Mouse (Mus musculus) hindbrain, postnatal 0 days (tissue): ENCODE data around the gene Cybrd1. TPM values are rescaled to one million over a fixed set of nuclear protein-coding genes. Genes with fewer than 3 reads are reported as not detected.

Source experiments
- ATAC-seq: fragments of 200-750 bp; cut with Nextera tagmentation; 2 replicates; pipeline ENCODE4 v1.8.0; 2017; ENCODE audit warnings: mild to moderate bottlenecking, moderate TSS enrichment, moderate library complexity
- DNase-seq: peaks from one replicate; pipeline ENCODE4 v3.0.0-alpha.2; 2015; ENCODE audit warnings: low spot score
- H3K27ac ChIP-seq: fragments of 300-500 bp; sonication (generic); 2 replicates; pipeline ENCODE4 v1.5.1; 2014; ENCODE audit warnings: mild to moderate bottlenecking
- H3K27me3 ChIP-seq: fragments of 300-500 bp; sonication (generic); 2 replicates; pipeline ENCODE4 v1.6.1; 2014; ENCODE audit warnings: low read length, mixed read lengths; ENCODE audit not compliant: insufficient read depth
- H3K36me3 ChIP-seq: fragments of 300-500 bp; sonication (generic); 2 replicates; pipeline ENCODE4 v1.6.1; 2014; ENCODE audit warnings: low read length, mixed read lengths; ENCODE audit not compliant: insufficient read depth
- H3K4me1 ChIP-seq: fragments of 300-500 bp; sonication (generic); 2 replicates; pipeline ENCODE4 v1.6.1; 2014; ENCODE audit warnings: antibody characterized with exemption, low read length, mixed read lengths; ENCODE audit not compliant: insufficient read depth
- H3K4me2 ChIP-seq: fragments of 300-500 bp; sonication (generic); 2 replicates; pipeline ENCODE4 v1.6.1; 2014; ENCODE audit warnings: low read depth, mild to moderate bottlenecking, low read length, moderate library complexity, mixed read lengths
- H3K4me3 ChIP-seq: fragments of 300-500 bp; sonication (generic); 2 replicates; pipeline ENCODE4 v1.5.1; 2014; ENCODE audit warnings: low read length
- H3K9ac ChIP-seq: fragments of 300-500 bp; sonication (generic); replicated peaks from 2 replicates; pipeline ENCODE4 v1.6.1; 2014; ENCODE audit warnings: mild to moderate bottlenecking, low read length, moderate library complexity, mixed read lengths
- H3K9me3 ChIP-seq: fragments of 300-500 bp; sonication (generic); 2 replicates; pipeline ENCODE4 v1.6.1; 2016; ENCODE audit warnings: low read length, mixed read lengths
- CTCF ChIP-seq: IDR thresholded peaks from 2 replicates; pipeline ENCODE4 v1.5.1; 2016; ENCODE audit warnings: antibody characterized with exemption, control low read depth, low read depth
- WGBS: fragments of 180-500 bp; shearing (Covaris S2); extraction: QIAGEN DNeasy Blood & Tissue Kit; methylation state at CpG from one replicate; pipeline ENCODE4 v1.1.7; 2014; 5-methylcytosine and 5-hydroxymethylcytosine counted together
- polyA plus RNA-seq: library from polyadenylated mRNA; unstranded; fragments of >200 nt; fragmentation: Nextera tagmentation; extraction: Ambion mirVana; gene quantifications from 2 replicates; pipeline ENCODE4 v1.2.1, GENCODE M21; 2015
- total RNA-seq: library from RNA; depleted of rRNA; stranded (reverse); fragments of >200 nt; gene quantifications from 2 replicates; pipeline ENCODE4 v1.2.3, GENCODE M21; 2014; rRNA removed

Gene Cybrd1
- total and polyA plus RNA-seq, 2 experiments from 2014 or later = 4.5 to 11.3 TPM

GRCm38 (mm10) chr2:71192195-71192807 is 74.6 kb downstream of the Cybrd1 start:
- no peaks in the 10 kb centered on the region for H3K27me3 ChIP-seq
- DNase-seq = no peak
- H3K4me3 ChIP-seq = 0 out of 2 replicates have a peak overlapping the region, but pooled peaks have one; percentile 1
- peak overlapping the region; percentile 50 for H3K4me2 ChIP-seq
- 0 out of 2 replicates have a peak overlapping the region, but pooled peaks have one; percentile 9 for H3K9ac ChIP-seq
- no peak for ATAC-seq
- H3K27ac ChIP-seq = peak overlapping the region; percentile 32; the same call in 1 of the 2 replicates
- 47% methylated on average over 17 of the region's 17 CpGs for WGBS
- H3K36me3 ChIP-seq = no peaks in the 10 kb centered on the region
- no peak for TF ChIP-seq CTCF
- H3K9me3 ChIP-seq = no peaks in the 10 kb centered on the region
- peaks cover 15% of the 10 kb centered on the region; the same call in 1 of the 2 replicates for H3K4me1 ChIP-seq

Other genes starting within 250 kb of the Cybrd1 start
- gene Dcaf17, start 62.6 kb upstream of the Cybrd1 start, total RNA-seq = 8.5 and 12.3 TPM in 2 replicates
- gene Dcaf17, start 62.6 kb upstream of the Cybrd1 start, polyA plus RNA-seq = 20.5 and 21.7 TPM in 2 replicates
- gene Mettl8, start 62.3 kb upstream of the Cybrd1 start, total RNA-seq = 6.7 and 8.1 TPM in 2 replicates
- 7.9 and 8.5 TPM in 2 replicates for gene Mettl8, start 62.3 kb upstream of the Cybrd1 start, polyA plus RNA-seq
- 108 and 126 TPM in 2 replicates for gene Dync1i2, start 93.8 kb downstream of the Cybrd1 start, total RNA-seq
- 164 and 170 TPM in 2 replicates for gene Dync1i2, start 93.8 kb downstream of the Cybrd1 start, polyA plus RNA-seq
- 158 and 199 TPM in 2 replicates for gene Slc25a12, start 249.8 kb downstream of the Cybrd1 start, total RNA-seq
- gene Slc25a12, start 249.8 kb downstream of the Cybrd1 start, polyA plus RNA-seq = 104 and 122 TPM in 2 replicates